Mouse (Mus musculus): ENCODE results near the gene Cntn1.
A peak's percentile ranks its signal among the peaks of the same experiment; 100 is the strongest.

Cntn1 gene

DNA sequence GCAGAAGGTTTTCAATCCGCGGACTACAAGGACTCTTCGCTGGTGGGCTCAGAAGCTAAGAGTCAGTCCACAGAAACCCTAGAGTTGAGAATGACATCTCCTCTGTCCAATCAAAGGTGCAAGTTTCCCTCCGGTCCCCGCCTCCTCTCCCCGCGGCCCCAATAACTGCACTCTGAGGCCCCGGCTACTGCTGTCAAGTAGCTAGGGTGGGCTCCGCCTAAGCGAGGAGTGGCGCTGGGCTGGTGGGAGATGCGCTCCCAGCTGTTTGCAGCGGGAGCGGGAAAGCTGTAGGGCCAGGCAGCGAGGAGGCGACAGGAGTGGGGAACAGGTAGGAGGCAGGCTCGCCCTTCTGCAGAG is at the start of gene Cntn1:
Gene Cntn1, plus strand, starts transcription at position 170 of the 357 bp plus-strand sequence.
- ATAC-seq (ENCODE audit: low TSS enrichment): peak; percentile 88

DNA sequence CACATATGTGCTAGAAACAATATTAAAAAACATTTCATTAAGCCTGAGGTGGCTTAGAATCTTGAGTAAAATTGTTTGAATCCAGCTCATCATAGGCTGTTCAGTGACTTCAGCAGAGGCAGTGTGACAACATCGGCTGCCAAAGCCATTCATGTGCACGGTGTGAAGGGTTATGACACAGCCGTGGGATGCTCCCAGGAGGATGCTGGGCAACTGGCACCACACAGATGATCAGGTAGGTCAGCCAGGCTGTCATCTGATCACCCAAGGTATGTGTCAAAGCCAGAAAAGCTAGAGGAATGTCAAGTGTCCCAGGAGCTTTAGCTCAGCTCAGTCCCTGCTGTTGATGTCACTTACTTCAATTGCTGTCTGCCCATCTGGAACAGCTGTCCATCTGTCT is 49.5 kb upstream of the Cntn1 start:
- ATAC-seq (ENCODE audit: low TSS enrichment): no peak

DNA sequence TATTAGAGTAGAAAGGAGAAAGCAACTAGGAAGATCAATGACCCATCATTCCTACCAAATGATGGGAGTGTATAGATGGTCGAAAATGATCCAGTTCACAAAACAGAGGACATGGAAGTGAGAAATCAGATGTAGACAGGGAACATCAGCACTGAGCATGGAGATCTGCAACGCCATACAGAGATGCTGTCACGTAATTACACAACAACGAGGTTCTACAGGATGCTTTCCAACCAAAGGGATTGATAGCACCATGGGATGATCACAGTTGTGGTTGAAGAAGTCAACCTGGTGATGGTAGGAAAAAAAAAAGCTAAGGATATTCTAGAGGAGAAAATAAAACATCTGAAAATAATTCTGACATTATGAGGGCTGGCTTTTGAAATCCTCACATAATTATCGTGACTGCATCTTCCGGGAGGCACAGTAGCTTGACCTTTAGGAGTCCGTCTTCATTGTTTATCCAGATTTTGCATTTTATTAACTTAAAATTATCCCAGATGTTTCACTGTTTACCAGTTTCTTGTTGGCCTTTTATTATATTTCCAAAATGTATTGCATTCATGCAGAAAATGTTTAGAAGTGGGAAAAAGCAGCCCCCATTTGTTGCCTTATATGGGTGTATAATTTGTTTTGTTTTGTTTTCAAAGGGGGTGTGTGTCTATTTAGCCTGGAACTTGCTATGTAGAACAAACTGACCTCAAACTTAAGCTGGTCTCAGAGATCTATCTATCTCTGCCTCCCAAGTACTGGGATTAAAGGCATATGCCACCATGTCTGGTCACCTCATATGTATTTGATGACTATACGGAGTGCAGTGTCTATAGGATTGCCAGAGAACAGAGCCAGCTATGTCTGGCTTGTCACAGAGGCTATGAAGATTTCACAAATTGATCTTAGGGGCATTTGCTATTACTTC is 38.5 kb upstream of the Cntn1 start:
- no peak for ATAC-seq (ENCODE audit: low TSS enrichment)

DNA sequence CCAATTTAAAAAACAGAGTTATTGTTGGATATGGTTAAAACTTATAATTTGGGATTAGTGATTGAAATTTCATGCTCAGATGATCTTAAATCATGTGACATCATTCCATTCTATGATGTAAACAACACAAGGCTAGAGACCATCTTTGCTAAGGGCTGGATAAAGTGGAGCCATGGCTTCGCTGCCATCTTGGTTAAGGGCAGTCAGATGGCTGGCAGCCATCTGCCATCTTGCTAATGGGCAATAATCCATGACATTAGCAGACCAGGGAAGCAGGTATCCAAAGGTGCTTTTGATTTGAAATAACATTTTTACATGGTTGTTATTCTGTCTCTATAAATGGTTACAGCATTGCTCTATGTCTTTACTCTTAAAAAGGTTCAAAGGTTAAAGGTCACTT is 16.9 kb upstream of the Cntn1 start:
- ATAC-seq (ENCODE audit: low TSS enrichment): no peak

DNA sequence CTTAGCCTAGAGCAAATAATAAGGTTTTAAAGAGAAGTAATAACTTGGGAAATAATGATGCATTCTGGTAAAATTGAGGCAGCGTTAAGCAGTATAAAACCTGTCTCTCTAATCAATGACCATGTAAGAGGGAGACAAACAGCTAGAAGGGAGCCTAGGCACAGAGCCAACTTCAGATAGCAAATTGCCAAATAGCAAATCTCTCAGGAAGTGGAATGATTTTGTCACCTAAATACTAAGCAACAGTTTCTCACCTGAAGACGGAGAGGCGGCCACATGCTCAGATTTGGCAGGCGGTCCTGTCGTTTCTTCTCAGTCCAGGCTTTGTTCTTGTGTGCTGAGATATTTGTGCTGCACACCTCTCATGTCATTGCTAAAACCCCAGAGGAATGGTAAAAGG is 8.4 kb upstream of the Cntn1 start:
- ATAC-seq (ENCODE audit: low TSS enrichment): no peak

DNA sequence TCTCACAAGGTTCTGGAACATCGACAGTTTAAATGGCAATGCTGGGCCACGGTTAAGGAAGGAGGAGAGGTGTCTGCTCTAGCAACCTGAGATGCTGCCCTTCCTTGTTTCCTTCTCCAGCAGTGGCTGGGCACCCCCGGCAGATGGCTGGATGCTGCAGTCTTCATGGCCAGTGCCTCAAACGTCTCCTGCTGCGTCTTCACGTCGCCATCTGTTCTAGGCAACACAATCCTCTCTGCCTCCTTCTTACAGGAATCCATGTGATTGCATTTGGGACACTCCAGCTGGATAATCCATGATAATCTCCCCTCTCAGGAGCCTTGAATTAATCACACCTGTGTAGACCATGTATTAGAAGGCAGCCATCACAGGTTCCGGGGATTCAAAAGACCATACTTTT is 4.9 kb upstream of the Cntn1 start:
- ATAC-seq (ENCODE audit: low TSS enrichment): no peak

DNA sequence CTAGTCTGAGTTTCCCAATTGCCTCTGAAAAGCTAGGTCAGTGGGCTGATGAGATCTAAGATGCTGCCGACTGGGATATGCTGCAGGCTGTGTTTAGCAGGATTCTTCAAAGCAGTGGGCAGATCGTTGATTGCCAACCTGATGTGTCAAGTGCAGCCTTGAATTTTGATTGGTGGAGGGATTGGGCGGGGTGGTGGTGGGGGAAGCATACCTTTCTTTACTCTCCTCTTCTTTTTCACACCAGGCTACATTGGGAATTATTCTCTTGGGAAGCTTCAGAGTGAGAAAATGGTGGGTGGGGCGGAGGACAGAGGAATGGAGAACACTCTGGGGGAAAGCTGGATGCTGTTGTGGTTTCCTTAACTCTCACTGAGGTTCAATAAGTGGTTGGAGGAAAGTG is 2.9 kb upstream of the Cntn1 start:
- ATAC-seq (ENCODE audit: low TSS enrichment): peak; percentile 62

DNA sequence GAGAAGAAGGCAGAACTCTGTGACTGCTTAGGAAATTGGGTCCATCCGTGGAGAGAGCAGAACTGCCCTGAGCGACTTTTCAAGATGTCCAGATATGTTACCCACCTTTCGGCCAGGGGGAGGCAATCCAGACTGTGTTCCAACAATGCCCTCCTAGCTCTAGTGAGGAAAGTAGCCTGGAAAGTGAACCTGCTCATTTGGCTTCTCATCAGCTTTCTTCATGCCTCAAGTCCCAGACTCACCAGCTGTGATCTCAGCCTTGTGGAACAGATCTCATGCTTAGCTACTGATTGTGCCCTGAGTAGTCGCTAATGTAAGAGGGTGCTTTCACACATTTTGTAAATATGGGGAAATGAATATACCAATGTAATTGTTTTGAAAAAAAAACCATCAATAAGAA is 2.4 kb upstream of the Cntn1 start:
- no peak for ATAC-seq (ENCODE audit: low TSS enrichment)

DNA sequence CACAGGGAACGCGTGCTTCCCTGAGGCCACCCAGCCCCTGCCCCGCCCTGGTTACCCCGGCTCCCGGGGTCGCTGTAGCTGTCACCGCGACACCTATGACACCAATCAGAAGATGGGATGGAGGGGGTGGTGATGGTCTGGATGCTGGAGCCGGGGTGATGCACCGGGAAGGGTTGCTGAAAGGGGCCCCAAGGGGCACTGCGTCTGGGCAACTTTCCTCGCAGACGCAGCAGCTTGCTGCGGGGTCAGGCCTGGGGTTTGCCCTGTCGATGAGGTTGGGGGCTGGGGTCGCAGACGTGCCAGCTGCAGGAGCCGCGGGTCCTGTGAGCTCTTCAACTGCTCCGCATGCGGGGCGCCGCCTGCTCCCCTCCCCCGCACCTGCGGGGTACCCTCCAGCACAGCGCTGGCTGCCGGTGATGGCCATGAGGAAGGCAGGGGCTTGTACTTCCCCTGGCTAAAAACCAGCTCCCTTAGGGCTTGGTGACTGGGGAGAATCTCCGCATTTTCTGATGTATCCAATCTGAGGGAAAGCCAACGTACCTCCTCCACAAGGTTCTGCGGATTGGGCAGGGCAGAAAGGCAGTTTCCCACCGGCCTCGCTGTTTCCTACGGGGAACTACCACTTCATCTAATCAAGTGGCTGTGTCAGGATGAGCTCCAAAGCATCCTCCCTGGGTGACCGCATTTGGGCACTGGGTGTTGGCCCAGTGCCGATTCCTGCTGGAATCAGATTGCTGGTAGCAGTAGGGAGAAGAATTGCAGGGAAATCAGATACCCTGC is 578 bp downstream of the Cntn1 start:
- peak; percentile 58 for ATAC-seq (ENCODE audit: low TSS enrichment)

DNA sequence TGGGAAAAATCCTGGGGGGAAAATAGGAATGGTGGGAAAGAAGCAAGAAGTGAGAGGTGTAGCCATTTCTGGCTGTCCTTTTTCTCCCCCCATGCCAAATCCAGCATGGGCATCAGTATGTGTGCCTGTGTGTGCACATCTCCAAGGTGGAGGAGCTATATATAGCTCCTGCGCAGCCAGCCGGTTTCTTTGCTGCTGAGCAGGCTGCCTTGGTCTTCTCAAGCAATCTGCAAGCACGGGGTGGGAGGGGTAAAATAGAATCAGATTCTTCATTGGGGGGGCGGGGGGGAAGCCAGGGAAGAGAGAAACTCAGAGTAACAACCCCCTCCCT is 1.1 kb downstream of the Cntn1 start:
- ATAC-seq (ENCODE audit: low TSS enrichment): peak; percentile 74

DNA sequence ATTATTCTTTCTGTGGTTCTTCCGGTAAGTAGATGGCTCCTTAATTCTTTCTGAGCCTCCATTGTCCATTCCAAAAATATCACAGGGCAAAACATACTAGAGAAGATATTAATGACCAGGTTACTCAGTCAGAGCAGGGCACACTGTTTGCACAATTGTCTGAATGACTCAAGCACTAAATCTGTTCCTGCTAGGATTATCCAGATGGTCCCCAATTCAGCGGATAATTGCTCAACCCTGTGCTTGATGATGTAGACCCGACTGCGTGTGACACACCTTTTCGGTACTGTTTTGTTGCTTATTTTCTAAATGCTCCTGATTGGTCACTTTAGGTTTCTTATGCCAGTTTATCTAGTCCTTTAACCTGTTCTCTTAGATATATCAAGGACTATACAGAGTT is 6.6 kb downstream of the Cntn1 start:
- ATAC-seq (ENCODE audit: low TSS enrichment): no peak

DNA sequence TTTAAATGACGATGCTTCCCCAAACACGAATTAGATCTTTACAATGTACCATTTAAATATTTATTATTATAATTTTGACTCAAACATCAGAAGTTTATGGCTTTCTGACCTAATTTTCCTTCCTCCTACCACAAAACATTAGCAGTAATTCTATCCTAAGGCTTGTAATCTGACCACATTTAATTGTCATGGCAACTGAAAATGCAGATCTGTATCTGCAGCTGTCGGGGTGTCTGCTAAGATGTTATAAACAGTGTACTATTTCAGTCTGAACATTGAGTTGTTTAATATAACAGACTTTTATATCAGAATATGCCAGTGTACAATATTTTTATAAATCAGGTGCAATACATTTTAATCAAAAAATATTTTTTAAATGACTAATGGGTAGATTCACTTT is 10.0 kb downstream of the Cntn1 start:
- ATAC-seq (ENCODE audit: low TSS enrichment): no peak

DNA sequence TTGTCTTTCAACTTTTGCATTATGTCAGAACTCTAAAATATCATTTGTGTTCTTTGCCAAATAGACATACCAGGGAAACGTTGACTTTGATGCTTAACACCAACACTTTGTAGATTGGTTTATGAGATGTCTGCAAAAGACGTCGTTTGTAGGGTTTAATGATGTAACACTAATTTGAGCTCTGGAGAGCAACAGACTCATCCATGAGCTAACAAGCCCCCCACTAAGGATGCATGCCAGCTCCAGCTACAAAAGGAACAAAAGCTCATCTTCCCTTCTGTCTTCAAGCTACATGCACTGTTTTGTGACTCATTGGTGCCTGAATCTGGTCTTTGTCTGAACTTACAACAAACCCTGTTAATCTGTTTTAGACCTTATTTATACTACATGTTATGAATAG is 28.5 kb downstream of the Cntn1 start:
- no peak for ATAC-seq (ENCODE audit: low TSS enrichment)

DNA sequence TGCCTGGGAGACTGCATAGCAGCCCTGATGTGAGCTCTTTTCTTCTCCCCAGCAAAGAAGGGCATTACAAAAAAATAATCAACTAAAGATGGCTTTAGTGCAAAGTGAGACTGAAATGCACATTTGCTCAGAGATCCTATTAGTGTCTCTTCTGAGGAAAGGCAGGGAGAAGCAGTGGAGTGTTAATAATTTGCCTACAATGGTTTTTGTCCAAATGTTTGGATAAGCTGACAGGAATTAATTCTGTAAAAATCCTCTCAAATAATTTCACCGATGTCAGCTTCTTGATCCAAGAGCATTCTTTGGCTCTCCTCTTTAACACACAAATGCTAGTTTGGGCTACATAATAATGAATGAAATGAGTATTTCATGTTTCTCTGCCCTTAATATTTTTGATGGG is 34.9 kb downstream of the Cntn1 start:
- no peak for ATAC-seq (ENCODE audit: low TSS enrichment)

DNA sequence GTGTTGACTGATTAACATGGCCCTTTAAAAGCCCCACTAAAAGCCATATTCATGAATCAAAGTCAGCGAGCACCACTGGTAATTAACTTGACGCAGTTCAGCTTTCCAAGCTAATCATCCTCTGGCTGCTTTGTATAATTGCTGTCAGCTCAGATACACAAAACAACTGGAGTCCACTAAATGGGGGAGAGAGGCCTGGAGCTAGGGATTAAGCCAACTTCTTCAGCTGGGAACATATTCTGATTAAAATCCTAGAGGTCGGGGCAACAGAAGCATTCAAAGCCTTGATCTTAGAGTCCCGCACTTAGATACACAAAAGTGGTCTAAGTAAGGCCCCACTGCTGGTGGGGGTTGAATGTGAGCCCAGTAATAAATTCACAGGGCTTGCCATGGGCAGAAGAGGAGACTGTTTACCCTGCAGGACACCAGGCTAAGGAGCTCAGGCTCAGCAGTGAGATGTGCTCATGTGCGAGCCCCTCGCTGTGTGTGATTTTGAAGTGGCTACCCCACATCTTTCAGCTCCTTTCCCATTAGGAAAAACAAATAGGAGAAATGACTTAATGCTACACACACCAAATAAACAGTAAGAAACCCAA is 36.8 kb downstream of the Cntn1 start:
- no peak for ATAC-seq (ENCODE audit: low TSS enrichment)

DNA sequence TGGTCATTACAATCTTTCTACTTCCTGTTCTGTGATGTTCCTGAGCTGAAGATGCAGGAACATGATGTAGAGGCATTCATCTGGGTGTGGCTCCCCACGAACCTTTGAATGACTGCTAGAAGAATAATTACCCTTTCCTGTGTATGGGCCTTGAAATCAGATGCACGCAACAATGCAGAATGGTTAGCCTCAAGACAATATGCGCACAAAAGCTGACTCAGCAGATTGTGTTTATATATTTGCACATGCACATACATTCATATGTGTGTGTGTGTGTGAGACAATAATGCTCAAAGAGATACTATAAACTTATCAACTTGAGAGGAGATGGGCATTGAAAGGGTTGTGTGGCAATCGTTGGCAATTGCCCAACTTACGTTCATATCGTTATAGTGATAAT is 39.8 kb downstream of the Cntn1 start:
- ATAC-seq (ENCODE audit: low TSS enrichment): no peak

DNA sequence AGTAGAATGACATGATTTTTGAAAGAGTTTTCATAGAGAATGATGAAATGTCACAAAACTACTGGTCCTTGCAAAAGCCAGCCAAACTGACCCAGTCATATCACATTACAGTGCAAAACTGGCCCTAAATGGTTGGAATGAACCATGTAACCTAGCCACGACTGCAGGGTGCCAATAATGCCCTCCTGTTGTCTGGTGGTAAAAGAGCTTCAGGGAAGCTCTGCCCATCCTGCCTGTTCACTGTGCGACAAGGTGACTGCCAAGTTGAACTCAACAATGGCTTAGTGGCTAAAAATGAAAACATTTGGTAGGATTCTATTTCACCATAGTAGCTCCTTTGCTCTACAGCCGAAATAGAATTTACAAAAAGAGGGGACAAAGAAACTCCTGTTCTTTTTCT is 41.1 kb downstream of the Cntn1 start:
- ATAC-seq (ENCODE audit: low TSS enrichment): no peak

DNA sequence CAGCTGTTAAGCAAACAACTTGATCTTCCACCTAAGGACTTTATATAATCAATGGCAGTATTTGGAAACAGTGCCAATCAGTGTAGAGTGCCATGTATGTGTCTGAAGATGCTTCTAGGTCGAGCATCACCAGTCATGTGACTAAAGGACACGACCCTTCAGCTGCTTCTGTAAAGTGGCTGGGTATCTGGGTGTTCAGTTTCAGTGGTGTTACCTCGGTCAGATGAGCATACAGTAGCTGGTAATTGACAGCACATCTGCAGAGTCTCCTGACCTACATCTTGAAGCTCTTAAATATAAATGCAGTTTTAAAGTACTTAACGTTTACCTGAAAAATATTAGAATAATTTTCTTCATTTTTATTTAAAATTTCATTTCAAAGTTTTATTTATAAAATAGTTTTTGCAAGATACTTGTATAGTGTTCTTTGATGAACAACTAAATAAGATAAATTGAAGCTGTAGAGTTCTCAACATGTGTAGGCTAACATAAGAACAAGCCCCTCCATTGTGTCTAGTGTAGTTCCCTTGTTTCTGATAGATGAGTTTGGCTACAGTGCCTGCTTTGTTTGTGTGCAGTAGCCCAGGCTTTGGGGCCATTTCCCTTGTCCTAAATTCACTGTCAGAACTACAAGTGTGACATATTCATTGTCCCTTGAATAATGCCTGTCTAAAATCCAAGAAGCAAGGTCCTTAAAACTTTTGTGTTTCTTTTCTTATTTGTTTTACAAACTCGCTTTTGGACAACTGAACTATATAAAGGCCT is 48.6 kb downstream of the Cntn1 start:
- no peak for ATAC-seq (ENCODE audit: low TSS enrichment)

DNA sequence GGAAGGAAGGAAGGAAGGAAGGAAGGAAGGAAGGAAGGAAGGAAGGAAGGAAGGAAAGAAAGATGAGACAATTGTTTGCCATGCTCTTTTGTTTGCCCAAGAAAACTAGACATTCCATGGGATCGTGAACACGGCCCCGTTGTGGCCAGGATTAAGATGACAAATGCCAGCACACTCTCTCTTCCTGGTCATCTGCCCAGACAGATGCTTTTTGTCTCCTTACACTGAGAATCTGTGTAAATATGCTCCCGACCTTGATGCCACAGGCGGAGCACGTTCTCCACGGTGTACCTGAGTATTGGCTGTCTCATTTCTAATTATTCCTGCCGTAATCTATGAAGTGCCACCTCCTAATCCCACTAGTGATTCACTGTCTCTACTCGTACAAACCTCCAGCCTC is 51.0 kb downstream of the Cntn1 start:
- no peak for ATAC-seq (ENCODE audit: low TSS enrichment)

DNA sequence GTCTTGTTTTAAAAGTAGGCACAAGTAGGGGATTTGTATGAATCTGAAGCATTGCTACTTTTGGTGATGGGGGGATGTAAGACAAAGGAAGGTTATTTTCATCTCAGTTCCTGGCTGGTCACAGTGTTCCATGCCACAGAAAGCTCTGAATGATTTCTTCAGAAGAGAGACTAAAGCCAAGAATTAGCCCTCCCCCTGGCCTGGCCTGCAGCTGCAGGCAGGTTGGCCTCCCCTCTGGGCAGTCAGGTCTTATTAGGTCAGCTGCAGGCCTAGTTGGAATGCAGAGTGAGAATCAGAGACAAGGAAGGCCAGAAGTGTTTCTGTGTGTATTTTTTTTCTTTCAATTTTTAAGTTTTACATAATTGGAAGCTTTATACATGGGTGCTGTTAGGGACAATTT is 61.5 kb downstream of the Cntn1 start:
- ATAC-seq (ENCODE audit: low TSS enrichment): peak; percentile 76

DNA sequence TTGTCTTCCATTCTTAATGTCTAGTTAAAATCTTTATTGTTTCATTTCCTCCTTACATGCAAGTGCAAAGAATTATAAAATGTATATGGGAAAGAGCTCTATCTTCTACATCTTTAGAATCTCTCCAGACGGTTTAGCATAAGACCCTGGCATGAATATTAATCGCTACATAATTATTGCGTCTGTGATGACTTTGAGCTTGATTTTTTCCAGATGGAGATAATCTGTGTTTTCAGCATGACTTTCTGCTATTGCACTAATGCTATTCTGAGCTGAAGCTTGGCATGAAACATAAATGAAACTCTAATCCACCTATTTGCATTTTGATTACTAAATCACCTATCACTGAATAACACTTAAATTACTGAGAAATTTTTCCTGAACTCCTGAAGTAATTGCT is 82.0 kb downstream of the Cntn1 start:
- no peak for ATAC-seq (ENCODE audit: low TSS enrichment)

DNA sequence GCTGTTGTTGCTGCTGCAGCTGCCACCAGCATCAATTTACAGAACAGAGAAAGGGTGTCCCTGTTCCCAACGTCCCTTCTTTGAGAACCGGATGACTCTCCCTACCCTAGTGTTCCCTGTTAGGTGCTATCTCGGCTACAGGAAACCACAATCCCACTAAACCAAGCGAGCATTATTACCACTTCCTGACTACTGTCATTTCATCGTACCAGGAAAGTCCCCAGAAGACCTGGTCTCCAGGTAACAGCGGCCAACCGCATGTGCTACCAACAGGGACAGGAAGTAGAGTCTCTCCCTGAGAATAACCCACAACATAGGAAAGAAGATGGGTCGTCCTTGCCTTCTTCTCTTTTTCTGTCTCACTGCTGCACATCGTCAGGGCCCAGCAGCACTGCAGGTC is 83.3 kb downstream of the Cntn1 start:
- ATAC-seq (ENCODE audit: low TSS enrichment): no peak

Measured in frontal cortex, adult (tissue).